Mouse (Mus musculus): Measurements from ENCODE around the gene Tdrd7.

DNA sequence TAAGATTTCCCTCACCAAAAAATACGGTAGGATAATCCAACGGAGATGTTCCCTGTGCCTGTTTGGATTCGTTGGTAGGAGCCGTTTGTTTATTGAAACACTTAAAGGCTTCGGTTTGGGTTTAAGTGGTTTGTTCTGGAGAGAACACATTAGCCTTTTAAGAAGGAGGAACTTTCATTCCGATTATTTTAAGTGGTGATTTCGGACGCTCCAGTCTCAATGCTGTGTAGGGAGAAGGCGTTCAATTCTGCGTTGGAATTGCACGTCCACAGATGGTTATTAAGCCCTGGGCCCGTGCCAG is 73.4 kb downstream of the Tdrd7 start:
- TF ChIP-seq CTCF (IDR thresholded peaks at IDR 0.05; ENCODE audit: low read depth) (no peak), EP300 (IDR thresholded peaks at IDR 0.05; ENCODE audit: low read depth) (no peak)
